Mouse (Mus musculus): ENCODE data around the gene Dnm3.

DNA sequence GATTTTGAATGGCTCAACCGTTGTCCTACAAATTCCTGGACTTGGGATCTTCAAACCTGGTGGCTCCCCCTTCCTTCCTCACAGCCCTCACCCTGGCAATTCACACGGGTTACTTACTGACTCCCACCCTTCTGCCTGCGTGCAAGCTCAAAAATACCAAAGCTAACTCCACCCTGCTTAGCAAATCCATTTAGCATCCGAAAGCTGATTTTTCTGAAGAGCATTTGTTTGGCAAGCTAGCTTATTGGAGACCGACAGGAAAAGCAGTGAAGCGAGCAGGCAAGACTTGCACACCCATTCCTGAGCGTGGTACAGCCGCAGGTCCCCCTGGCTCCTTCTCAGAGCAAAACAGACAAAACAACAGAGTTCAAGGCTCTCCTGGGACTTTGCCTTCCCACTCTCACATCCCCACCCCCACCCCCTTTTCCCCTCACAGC lies 469.2 kb downstream of the Dnm3 start:
- no peak for TF ChIP-seq CTCF (conservative IDR thresholded peaks at IDR 0.05; ENCODE audit: low read length)
- TF ChIP-seq NANOG (IDR thresholded peaks at IDR 0.05; ENCODE audit: borderline replicate concordance, low read length), result no peak
- no peak for TF ChIP-seq POU5F1 (IDR thresholded peaks at IDR 0.05; ENCODE audit: borderline replicate concordance, low read length)

Data from E14TG2a.4 (cell line).